Mouse (Mus musculus): ENCODE measurements around the gene Galnt7.

The Galnt7 gene

DNA sequence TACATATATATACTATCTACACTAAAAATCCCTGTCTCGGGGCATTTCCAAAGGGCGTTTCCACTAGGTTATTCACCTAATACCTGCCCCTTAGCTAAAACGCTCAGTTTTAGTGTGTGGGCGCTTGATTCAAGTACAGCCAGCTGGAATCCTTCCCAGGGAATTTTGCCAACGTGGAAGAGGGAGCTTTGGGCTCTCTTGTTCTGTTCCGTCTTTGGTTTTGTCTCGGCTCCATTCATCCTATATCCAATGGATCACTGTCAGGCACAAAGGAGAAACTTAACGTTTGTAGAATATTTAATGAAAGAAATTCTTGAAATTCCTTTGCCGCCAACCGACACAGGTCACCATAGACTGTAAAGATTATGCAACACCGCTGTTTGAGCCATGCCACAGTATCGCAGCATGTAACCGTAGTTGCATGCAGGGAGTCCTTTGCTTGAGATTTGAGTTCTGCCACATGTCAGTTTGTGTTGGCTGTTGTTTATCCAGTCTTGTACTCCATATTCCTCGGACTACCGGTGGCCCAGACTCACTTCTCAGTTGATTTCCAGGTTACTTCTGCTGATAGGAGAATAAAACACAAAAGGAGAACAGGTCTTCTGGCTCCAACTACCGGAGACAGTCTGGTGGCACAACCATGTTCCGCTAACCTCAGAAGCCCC lies 153.9 kb downstream of the Galnt7 start:
- DNase-seq (ENCODE audit: low read depth, low spot score) = no peak

DNA sequence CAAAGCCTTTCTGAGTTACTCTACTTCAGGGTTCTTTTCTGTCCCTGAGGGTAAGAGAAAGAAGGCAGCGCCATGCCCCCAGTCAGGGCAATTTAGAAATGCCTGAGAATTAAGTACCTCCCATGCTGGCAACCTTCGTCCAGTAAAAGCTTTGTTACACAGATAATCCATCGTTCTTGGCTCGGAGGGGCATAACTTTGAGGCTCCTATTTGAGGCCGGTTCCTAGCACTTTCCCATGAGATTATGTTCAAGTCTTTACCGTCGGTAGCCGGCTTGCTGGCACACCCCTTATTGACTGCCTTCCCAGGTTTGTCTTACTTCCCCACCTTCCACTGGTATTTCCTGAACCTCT lies 154.4 kb downstream of the Galnt7 start:
- DNase-seq (ENCODE audit: low read depth, low spot score) = no peak

DNA sequence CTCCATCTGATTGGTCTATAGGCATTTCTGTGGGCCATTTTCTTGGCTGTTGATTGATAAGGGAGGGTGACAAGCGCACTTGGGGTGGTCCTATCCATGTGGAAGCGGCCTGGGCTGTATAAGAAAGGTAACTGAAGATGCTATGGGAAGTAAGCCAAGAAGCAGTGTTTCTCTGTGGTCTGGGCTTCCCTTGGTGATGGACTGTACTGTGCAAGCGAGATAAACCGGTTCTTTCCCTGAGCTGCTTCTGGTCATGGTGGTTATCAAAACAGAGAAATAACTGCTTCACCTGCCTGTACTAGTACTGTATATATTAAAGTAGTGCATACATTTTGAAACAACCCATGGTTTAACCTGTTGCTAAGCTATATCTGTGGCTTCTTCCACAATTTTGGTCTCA lies 161.0 kb downstream of the Galnt7 start:
- DNase-seq (ENCODE audit: low read depth, low spot score) = no peak

DNA sequence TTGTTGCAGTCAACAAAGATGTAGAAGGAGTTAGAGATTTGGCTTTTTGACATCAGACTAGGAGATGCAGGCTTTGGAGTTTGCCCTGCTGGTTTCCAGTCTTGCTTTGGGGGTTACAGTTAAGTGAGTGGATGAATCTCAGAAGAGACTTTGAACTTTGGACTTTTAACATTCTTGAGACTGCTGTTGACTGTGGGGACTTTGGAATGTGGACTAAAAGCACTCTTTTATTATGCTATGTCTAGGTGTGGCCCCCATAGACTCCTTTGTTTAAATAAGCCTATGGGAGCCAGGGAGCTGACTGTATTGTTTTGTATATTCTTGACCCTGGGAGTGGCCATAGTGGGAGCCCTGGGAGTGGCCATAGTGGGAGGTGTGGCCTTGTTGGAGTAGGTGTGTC lies 162.9 kb downstream of the Galnt7 start:
- no peak for DNase-seq (ENCODE audit: low read depth, low spot score)

DNA sequence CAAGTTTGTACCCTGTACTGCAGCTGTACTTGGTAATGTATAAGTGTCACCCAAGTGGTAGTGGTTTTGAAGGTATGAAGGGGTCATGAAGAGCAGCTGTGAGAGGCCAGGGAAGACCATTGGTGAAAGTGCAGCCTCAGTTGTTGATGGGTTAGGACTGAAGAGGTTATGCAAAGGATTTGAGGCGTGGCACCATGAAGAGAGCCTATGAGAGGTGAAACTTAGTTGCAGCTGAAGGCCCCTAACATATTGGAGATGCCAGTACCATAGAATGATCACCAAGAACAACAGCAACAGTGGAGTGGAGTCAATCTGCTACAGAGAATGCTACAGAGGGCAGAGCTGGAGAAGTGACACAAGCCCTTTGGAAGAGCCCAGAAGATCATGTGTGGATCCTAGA lies 163.5 kb downstream of the Galnt7 start:
- no peak for DNase-seq (ENCODE audit: low read depth, low spot score)

DNA sequence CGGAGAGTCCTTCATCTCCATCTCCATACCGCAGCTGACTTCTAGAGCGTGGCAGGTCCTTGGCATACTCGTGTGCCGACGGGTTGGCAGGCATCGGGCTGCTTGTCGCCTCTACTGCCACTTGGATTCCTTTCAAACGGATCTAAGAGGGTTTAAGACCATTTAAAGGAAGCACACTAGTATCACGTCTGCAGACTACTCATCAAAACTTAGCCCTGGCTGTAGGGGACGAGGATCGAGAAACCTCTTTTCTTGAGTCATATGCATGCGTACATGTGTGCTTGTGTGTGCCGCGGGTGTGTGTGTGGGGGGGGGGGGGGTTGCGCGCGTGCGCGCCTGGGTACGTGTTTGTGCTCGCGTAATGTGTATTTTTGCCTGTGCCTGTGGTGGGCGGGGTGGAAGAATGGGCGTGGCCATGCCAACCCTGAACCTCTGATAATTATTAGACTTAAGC lies 164.5 kb downstream of the Galnt7 start:
- peak; percentile 70 for DNase-seq (ENCODE audit: low read depth, low spot score)

DNA sequence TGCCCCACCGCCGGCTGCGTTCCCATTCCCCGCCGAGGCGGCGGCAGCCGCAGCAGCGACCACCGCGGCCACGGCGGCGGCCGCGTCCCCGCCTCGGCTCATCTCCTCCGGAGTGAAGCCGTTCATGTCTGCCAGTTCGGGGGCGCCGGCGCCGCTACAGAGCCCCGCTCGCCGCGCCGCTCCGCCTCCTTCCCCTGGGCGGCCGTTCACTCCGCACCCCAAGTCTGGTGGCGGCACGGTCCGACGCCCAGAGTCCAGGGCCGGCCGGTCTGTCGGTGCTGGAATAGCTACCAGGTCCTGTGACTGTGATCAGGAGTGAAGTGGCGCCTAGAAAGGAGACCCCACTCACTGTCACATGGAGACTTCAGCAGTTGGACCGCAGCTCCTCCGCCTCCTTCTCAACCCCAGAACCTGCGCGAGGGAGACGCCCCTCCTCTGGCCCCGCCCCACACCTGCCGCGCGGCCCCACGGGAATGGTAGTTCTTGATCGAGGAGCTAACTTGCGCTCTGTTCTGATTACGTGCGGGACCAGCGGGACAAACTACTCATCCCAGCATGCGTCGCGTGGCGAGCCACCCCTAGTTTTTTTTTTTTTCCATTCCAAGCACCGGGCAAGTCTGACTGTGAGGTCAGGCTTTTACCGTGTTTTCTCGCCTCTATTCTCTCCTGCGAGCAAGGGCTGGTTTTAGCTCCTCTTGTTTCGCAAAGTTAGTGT lies 165.2 kb downstream of the Galnt7 start, which contains the start of gene Sap30:
Sap30 (minus strand) TSS at position 420 of the 715 bp plus-strand sequence.
- peak; percentile 98 for DNase-seq (ENCODE audit: low read depth, low spot score)

DNA sequence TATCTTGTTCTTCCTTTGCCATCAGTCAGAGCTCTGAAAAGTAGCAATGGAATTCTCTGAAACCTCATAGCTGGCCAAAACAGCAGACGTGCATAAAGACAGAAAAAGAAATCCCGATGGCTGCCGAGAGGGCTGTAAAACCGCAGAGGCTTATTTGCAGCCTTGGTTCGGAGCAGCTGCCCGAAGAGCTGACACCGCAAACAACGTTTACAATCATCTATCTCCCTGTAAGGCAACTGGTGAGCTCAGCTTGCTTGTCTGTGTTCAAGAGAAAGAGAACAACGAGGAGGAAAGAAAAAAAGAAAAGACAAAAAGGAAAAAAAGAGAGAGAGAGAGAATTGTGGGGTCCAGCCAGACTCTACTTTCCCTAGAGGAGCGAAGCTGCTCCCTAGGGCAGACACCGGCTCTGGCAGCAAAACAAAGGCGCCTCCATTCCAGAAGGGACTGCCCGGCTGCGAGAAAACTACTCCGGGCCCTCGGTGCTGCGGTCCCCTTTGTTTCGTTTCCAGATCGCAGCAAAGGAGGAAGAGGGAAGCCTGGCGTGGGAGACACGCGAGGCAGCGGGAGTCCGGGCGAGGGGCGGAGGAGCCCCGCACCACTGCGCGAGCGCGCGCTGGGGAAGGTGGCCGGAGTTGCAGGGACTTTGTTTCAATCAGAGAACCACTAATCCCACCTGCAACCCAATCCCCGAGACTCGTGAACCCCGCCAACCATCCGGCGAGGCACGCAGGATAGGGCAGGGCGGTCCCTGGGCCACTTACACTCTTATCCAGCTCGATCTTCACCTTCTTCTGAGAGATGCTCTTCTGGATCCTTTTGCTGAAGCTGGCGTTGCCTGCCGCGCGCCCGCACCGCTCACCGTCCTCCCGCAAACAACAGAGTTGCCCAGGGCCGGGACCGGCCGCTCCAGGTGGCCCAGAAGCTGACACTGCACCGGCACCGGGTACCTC lies 166.1 kb downstream of the Galnt7 start:
- peak; percentile 58 for DNase-seq (ENCODE audit: low read depth, low spot score)

DNA sequence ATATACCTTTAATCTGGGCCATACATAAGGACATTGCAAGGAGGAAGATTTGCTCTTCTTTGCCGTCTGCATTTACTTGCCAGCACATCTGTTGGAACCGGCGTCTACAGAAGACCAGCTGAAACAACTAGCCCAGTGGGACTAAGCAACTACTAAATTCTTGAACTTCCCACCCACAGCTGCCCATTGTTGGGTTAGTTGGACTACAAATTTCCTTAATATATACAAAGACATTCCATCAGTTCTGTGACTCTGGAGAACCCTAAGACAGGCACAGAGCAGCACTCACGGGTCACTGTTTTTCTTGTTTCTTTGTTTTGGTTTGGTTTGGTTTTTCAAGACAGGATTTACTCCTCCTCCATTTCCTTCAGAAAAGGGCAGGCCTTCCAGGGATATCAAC lies 172.2 kb downstream of the Galnt7 start:
- DNase-seq (ENCODE audit: low read depth, low spot score) = no peak

DNA sequence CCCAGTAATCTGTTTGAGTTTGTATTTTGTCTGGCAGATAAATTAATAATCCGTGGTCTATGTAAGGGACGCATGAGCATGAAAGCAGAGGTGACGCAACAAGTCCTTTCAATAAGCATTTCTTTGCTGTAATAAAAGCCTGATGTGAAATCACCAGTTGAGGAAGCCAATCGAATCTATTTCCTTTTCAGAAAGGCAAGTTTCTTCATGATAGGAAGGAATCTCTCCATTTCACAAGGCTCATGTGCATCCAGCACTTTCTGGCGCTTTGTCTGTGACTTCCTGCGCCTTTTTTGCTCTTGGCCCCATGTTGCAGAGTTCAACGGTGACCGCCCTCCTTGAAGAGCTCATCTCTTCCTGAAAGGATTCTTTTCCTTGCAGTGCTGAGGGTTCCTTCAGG lies 173.1 kb downstream of the Galnt7 start:
- DNase-seq (ENCODE audit: low read depth, low spot score) = no peak

DNA sequence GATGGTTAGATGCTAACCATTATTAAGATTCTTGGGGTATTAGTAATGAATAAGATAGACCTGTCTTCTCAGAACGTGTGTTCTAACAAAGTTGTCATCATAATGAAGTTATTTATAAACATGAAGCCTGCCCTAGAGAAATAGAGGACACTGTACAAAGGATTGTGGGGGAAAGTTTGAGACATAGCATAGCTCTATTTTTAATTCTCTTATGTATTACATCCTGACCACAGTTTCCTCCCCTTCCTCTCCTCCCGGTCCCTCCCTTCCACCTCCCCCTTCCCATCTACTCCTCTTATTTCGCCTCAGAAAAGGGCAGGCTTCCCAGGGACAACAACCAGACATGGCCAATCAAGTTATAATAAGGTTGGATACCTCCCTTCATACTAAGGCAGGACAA lies 174.4 kb downstream of the Galnt7 start:
- DNase-seq (ENCODE audit: low read depth, low spot score) = no peak
